Comparison of ENCODE assay signal across 9 mouse cellular contexts in genomic region chr5:130685911-130686658, GRCm38 (mm10).
DNase-seq lines count a peak whose midpoint lies in the region; TF ChIP-seq lines count a peak whose summit lies in the region.
"Had no signal": no experiment of that assay in that cellular context is flagged by ENCODE, and none has a peak within 500 bp of the region (broad histone marks: within the 10 kb centered on the region; RNA-seq: fewer than 3 reads in every experiment).

No protein-coding gene starts in this region.

- peak; percentile 56 for DNase-seq in brain, embryonic 14.5 days (ENCODE audit: low read depth)
- peak; percentile 73 for DNase-seq in cerebellum, adult 8-10 months
- DNase-seq in layer of hippocampus, adult 8-10 months (ENCODE audit: low spot score in 2 of 2), result peak; percentile 54 to 76
- peak; percentile 74 for DNase-seq in left cerebral cortex, postnatal 4 days
- no peak for DNase-seq in gastrocnemius, postnatal 4 days (ENCODE audit: low spot score in 2 of 2)
- no peak for DNase-seq in c-Kit-positive CD71-positive TER-119-positive erythroid progenitor cells, embryonic 14.5 days (ENCODE audit: low spot score)
- DNase-seq in ovary, adult 18-20 months (ENCODE audit: low spot score), result no peak
- DNase-seq: heart, postnatal 10 days; midbrain, embryonic 14.5 days had no signal

- TF ChIP-seq POLR2A in brain, embryonic 14.5 days (IDR thresholded peaks at IDR 0.05; ENCODE audit: borderline replicate concordance, extremely low read depth, insufficient read depth, insufficient read length, poor library complexity, severe bottlenecking), result no peak

- TF ChIP-seq CTCF in brain, embryonic 14.5 days (IDR thresholded peaks at IDR 0.05; ENCODE audit: borderline replicate concordance, extremely low read depth, insufficient read depth, insufficient read length), result no peak

- intact Hi-C loops in left cerebral cortex, postnatal 4 days (cut with DNase I), result no loop called here

Comparison
In these comparisons a context has a peak if more than half of its experiments do, and no peak if none do; other contexts are left out.
1. DNase-seq: peak in brain, embryonic 14.5 days (single experiment), cerebellum, adult 8-10 months (single experiment), layer of hippocampus, adult 8-10 months (2 of 2) and left cerebral cortex, postnatal 4 days (single experiment); none in gastrocnemius, postnatal 4 days (0 of 2), c-Kit-positive CD71-positive TER-119-positive erythroid progenitor cells, embryonic 14.5 days (single experiment) and ovary, adult 18-20 months (single experiment).